Mouse (Mus musculus): ENCODE data around the gene Ylpm1.

- TF ChIP-seq CTCF (IDR thresholded peaks at IDR 0.05; ENCODE audit: low read depth) (no peak), EP300 (optimal IDR thresholded peaks at IDR 0.05) (no peak)
Measured at GRCm38 (mm10) chr12:84956317-84956716, 39.8 kb upstream of the Ylpm1 start.

Data from stomach, postnatal 0 days (tissue).